Mouse (Mus musculus) kidney, adult 2 months (tissue): ENCODE measurements around the gene Vhl. TPM values are rescaled to one million over a fixed set of nuclear protein-coding genes. Genes with fewer than 3 reads are reported as not detected.

ENCODE experiments used
- DNase-seq: peaks from one replicate; pipeline ENCODE4 v3.0.0; 2021
- H3K27ac ChIP-seq: fragments of 200-500 bp; 2 replicates; pipeline ENCODE4 v1.5.1; 2012; ENCODE audit warnings: low read depth, low read length, control low read depth, inconsistent platforms; ENCODE audit not compliant: insufficient read depth
- H3K27me3 ChIP-seq: fragments of 200-500 bp; replicated peaks from 2 replicates; pipeline ENCODE4 v1.6.1; 2012; ENCODE audit warnings: mild to moderate bottlenecking, moderate library complexity, low read length, inconsistent platforms; ENCODE audit not compliant: control insufficient read depth, insufficient read depth
- H3K36me3 ChIP-seq: fragments of 200-500 bp; 2 replicates; pipeline ENCODE4 v1.6.1; 2012; ENCODE audit warnings: mild to moderate bottlenecking, moderate library complexity, low read length, inconsistent platforms; ENCODE audit not compliant: control insufficient read depth, insufficient read depth
- H3K4me1 ChIP-seq: fragments of 200-500 bp; 2 replicates; pipeline ENCODE4 v1.6.1; 2011; ENCODE audit warnings: low read length; ENCODE audit not compliant: control insufficient read depth, insufficient read depth
- H3K4me3 ChIP-seq: fragments of 200-500 bp; 2 replicates; pipeline ENCODE4 v1.5.1; 2011; ENCODE audit warnings: mild to moderate bottlenecking, low read depth, low read length, control low read depth; ENCODE audit not compliant: insufficient read depth
- CTCF ChIP-seq: fragments of 200-500 bp; conservative IDR thresholded peaks from 2 replicates; pipeline ENCODE4 v1.5.1; 2011; ENCODE audit warnings: low read depth, mild to moderate bottlenecking, control low read depth, low read length, moderate library complexity, mixed read lengths; ENCODE audit not compliant: insufficient read depth, insufficient read length
- POLR2A ChIP-seq: fragments of 200-500 bp; IDR thresholded peaks from one replicate; pipeline ENCODE4 v1.6.1; 2011; ENCODE audit warnings: low read depth, low read length, control low read depth
- WGBS: fragments of 180-500 bp; shearing (Covaris S2); methylation state at CpG from one replicate; pipeline ENCODE4 v1.1.7; 2018; 5-methylcytosine and 5-hydroxymethylcytosine counted together
- polyA plus RNA-seq: library from polyadenylated mRNA; depleted of rRNA; stranded (reverse); fragments of >200 nt; gene quantifications from 2 replicates; pipeline ENCODE4 v1.2.3, GENCODE M21; 2012

The Vhl gene
- polyA plus RNA-seq, 1 experiment, result 24.6 TPM

DNA sequence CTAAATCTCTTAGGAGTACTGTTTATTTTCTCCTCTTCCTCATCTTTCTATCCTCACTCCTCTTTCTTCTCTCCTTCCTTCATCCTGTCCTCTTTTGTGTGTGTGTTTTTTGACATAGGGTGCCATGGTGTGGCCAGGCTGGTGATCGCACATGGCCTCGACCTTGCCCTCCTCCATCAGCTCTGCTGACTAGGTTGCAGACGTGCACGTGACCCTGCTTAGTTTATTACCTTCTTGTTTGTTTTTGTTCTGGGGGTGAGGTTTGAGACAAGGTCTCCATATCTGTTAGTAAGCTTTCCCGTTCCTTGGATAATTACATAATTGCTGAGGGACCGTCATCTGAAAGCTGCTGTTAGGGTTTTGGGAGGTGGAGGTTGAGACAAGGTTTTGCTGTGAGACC lies 14.9 kb upstream of the Vhl start:
- Histone ChIP-seq H3K4me3 (no peak overlapping the region), H3K27ac (no peak overlapping the region), H3K4me1 (peaks cover 6% of the 10 kb centered on the region; the same call in 1 of the 2 replicates), H3K27me3 (no peaks in the 10 kb centered on the region), H3K36me3 (no peaks in the 10 kb centered on the region; the same call in none of the 2 replicates)
- WGBS, result 40% methylated on average over 6 of the region's 6 CpGs
- peak; percentile 24 for DNase-seq
- TF ChIP-seq CTCF (no peak), POLR2A (no peak)

DNA sequence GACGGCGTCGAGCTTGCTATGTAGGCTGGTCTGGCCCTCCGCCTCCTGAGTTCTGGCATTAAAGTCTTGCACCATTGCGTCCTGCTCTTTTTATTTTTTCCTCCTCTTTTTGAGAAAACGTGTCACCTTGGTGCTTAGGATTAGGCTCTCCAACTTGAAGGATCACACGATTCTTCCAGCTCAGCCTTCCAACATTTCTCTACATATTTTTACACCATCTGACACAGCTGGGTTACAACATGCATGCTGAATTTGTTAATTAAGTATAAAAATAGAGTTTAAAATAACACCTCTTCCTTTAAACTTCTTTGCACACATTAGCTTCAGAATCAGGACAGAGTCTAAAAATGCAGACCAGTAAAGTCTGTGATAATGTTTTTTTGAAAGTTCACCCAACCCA lies 14.5 kb upstream of the Vhl start:
- DNase-seq, result no peak
- Histone ChIP-seq H3K27ac (no peak overlapping the region), H3K36me3 (no peaks in the 10 kb centered on the region; the same call in none of the 2 replicates), H3K4me3 (no peak overlapping the region), H3K4me1 (peaks cover 6% of the 10 kb centered on the region; the same call in 1 of the 2 replicates), H3K27me3 (no peaks in the 10 kb centered on the region)
- 78% methylated on average over 7 of the region's 7 CpGs for WGBS
- TF ChIP-seq CTCF (no peak), POLR2A (no peak)

DNA sequence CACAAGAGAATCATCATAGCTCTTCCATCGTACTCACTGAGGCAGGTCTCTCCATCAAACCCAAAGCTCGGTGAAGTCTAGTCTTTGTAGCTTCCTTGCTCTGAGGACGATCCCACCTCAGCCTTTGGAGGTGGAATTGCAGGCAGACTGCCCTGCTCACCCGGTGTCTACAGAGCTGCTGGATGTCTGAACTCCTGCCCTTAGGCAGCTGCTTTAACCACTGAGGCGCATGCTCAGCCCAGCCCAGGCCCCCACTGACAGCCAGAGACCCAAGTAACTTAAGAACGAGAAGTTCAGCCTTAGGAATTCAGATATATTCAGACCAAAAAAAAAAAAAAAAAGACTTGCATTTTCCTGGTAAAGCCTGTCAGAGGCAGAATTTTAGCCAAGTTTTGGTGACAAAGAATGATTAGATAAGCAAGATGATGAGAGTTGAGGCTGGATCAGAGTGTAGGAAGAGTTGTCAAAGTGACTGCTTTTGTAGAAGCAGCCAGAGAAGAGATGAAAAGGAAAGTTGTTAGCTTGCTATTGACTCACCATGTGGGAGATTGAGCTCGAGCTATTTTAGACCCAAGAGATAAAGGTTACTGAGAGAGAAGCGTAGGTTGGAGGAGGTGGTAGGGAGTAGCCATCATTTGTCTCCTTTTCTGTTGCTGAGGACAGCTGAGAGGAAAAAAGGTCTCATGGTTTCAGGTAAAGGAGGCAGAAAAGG lies 11.3 kb upstream of the Vhl start:
- H3K27ac ChIP-seq, result no peak overlapping the region
- H3K4me3 ChIP-seq, result no peak overlapping the region
- H3K27me3 ChIP-seq, result no peaks in the 10 kb centered on the region
- peak; percentile 40 for DNase-seq
- H3K4me1 ChIP-seq, result peaks cover 3% of the 10 kb centered on the region; the same call in 1 of the 2 replicates
- TF ChIP-seq CTCF (no peak), POLR2A (no peak)
- 64% methylated on average over 8 of the region's 8 CpGs for WGBS
- no peaks in the 10 kb centered on the region; the same call in none of the 2 replicates for H3K36me3 ChIP-seq

DNA sequence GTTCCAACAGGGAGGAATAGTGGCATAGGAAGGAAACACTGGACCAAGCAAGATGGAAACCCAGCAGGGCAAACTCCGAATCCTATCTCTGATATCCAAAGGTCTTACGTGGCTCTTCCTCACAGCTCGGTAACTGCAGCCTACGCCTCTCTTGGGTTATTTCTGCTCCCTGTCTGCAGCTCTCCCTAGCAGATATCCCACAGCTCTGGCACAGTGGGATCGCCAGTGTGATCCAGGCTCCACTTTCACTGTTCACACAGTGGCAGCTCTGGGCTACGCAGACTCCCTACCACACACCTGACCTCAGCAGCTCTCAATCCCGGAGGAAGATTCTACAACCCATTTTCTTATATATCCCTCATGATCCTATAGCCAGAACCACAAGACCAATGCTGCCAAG lies 9.6 kb upstream of the Vhl start:
- Histone ChIP-seq H3K27me3 (no peaks in the 10 kb centered on the region), H3K4me3 (no peak overlapping the region), H3K27ac (no peak overlapping the region), H3K4me1 (no peaks in the 10 kb centered on the region; the same call in 1 of the 2 replicates), H3K36me3 (no peaks in the 10 kb centered on the region; the same call in none of the 2 replicates)
- over 99% methylated on average over 7 of the region's 7 CpGs for WGBS
- TF ChIP-seq CTCF (no peak), POLR2A (no peak)
- no peak for DNase-seq

DNA sequence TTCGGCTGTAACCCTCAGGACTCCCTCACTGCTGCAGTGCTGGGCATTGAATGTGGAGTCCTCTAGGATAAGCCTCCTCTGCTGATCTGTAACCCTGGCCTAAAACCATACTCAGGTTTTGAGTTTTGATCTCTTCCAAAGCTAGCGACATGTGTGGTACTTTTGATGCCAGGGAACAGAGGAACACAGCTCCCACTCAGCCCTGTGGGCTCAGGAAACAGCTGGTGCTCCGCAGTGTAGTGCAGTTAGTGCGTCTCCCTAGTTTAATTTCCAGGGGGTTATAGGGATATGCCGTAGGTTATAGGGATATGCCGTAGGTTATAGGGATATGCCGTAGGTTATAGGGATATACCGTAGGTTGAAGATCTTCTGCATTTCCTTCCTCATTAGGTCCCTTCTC lies 8.8 kb upstream of the Vhl start:
- WGBS, result 96% methylated on average over 8 of the region's 8 CpGs
- Histone ChIP-seq H3K27ac (no peak overlapping the region), H3K4me3 (no peak overlapping the region), H3K4me1 (no peaks in the 10 kb centered on the region; the same call in 1 of the 2 replicates), H3K36me3 (no peaks in the 10 kb centered on the region; the same call in none of the 2 replicates), H3K27me3 (no peaks in the 10 kb centered on the region)
- DNase-seq, result no peak
- no peak for TF ChIP-seq CTCF
- TF ChIP-seq POLR2A, result no peak

DNA sequence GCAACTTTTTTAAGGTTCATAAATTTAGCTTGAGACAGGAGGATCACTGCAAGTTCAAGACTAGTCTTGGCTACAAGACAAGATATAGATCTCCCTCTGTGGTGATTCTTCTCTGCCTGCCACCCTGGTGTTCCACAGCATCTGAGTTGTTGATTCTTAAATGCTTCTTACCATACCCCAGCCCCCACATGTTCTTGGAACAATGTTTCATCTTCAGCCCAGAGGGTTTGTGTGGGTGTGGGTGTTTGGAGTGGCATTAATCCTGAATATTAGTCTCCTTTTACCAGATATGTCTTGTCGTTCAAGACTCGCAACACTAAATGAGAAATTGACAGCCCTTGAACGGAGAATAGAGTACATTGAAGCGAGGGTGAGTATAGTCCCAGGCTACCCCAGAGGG lies 8.3 kb upstream of the Vhl start:
- WGBS, result 97% methylated on average over 4 of the region's 4 CpGs
- Histone ChIP-seq H3K36me3 (no peaks in the 10 kb centered on the region; the same call in none of the 2 replicates), H3K27me3 (no peaks in the 10 kb centered on the region), H3K4me1 (no peaks in the 10 kb centered on the region; the same call in 1 of the 2 replicates), H3K4me3 (no peak overlapping the region), H3K27ac (no peak overlapping the region)
- no peak for DNase-seq
- TF ChIP-seq POLR2A, result no peak
- no peak for TF ChIP-seq CTCF

DNA sequence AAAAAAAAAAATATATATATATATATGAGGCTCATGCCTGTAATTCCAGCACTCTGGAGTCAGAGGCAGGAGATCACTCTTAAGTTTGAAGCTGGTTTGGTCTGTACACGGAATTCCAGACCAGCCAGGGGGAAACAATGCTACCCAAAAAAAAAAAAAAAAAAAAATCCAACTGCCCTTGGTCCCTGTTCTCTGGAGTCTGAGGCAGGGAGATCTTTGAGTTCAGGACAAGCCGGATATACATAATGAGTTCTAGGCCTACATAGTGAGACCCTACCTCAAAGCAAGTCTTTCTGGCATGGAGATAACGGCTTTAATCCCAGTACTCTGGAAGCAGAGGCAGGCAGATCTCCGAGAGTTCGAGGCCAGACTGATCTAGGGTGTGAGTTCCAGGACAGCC lies 373 bp upstream of the Vhl start:
- Histone ChIP-seq H3K4me1 (peaks cover 3% of the 10 kb centered on the region; the same call in 1 of the 2 replicates), H3K27me3 (no peaks in the 10 kb centered on the region), H3K36me3 (no peaks in the 10 kb centered on the region), H3K4me3 (peak overlapping the region; percentile 83), H3K27ac (peak overlapping the region; percentile 77; the same call in 1 of the 2 replicates)
- TF ChIP-seq CTCF (no peak), POLR2A (no peak)
- 48% methylated on average over 5 of the region's 5 CpGs for WGBS
- DNase-seq, result no peak
